Mouse (Mus musculus) heart, postnatal 0 days (tissue): ENCODE measurements around the gene Rabgap1l.

Experiments
- CTCF ChIP-seq: IDR thresholded peaks from 2 replicates; pipeline ENCODE4 v1.5.1; 2016; ENCODE audit warnings: antibody characterized with exemption, control low read depth, low read depth
- EP300 ChIP-seq: IDR thresholded peaks from 2 replicates; pipeline ENCODE4 v1.6.1; 2016; ENCODE audit warnings: antibody characterized with exemption, low read depth

DNA sequence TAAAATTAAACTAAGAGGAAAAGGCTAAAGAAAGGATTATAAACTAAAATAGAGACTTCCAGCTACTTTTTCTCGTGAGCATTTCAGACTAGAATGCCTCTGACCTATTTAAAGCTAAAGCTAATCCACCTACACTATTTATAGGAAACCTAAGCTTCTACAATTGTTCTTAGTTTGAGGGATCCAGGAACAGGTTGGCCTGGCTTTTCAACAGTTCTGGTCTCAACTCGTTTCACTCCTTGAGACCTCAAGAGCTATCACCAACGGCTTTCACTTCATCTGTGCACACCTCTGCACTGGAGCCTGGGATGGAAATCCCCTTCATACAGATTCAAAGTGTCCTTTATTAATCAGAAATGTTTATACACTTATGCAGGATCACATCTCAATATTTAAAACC lies 271.1 kb downstream of the Rabgap1l start:
- TF ChIP-seq CTCF (no peak), EP300 (no peak)
